Mouse (Mus musculus) testis, adult 2 months (tissue): ENCODE results near the gene Olfr180.

Experiments used
- CTCF ChIP-seq: fragments of 200-500 bp; IDR thresholded peaks from 2 replicates; pipeline ENCODE4 v1.5.1; 2012; ENCODE audit warnings: low read depth, mild to moderate bottlenecking, inconsistent platforms, low read length, moderate library complexity; ENCODE audit not compliant: control insufficient read depth, insufficient read depth, insufficient replicate concordance
- POLR2A ChIP-seq: fragments of 200-500 bp; IDR thresholded peaks from 2 replicates; pipeline ENCODE4 v1.6.1; 2012; ENCODE audit warnings: low read depth, mild to moderate bottlenecking, inconsistent platforms, low read length, moderate library complexity; ENCODE audit not compliant: control insufficient read depth

DNA sequence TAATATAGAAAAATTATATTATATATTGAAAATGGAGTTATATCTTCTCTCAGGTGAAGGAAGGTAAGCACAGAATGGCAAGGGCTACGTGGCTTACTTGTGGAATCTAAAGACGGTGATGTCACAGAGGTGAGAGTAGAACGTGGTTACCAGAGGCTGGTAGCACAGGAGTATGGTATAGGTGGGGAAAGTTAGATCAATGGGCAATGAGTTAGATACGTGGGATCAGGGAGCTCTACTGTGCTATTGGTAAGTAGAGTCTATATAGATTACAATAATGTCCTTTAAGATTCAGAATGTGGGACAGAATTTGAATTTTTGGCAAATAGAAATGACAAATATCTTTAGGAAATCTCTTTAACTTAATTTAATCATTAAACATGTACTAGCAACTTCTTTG lies at the start of gene Olfr180:
- TF ChIP-seq POLR2A (no peak), CTCF (no peak)
